Mouse (Mus musculus) layer of hippocampus, postnatal 10 days (tissue): ENCODE measurements at regions not wholly inside any gene's neighbourhood (a gene's known extent, or its start where the extent isn't known, plus 50 kb on each side); places are given as distances from the start of the nearest gene placed in this dataset.

Experiments used
- DNase-seq, 2 experiments: peaks; one replicate each; pipeline ENCODE4 v3.0.0; 2021; ENCODE audit warnings: low spot score in 2 of 2

DNA sequence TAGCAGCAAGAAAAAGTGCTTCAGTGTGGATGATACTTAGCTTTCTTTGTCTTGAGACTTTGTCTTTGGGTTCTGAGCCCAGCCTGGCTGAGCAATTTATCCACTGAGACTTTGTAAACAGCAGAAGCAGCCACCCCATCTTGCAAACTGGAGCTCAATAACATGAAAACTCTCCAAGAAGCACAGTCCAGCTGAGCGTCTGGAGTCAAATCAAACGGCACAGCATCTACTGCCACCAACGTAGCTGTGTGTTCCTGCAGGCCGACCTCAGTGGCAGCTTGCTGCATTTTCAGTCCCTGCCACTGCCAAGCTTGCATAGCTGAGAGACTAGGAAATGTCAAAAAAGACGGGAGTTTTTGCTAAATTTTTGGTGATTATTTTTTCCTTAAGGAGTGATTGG lies 68.8 kb upstream of the Galnt17 start:
- no peak for DNase-seq

DNA sequence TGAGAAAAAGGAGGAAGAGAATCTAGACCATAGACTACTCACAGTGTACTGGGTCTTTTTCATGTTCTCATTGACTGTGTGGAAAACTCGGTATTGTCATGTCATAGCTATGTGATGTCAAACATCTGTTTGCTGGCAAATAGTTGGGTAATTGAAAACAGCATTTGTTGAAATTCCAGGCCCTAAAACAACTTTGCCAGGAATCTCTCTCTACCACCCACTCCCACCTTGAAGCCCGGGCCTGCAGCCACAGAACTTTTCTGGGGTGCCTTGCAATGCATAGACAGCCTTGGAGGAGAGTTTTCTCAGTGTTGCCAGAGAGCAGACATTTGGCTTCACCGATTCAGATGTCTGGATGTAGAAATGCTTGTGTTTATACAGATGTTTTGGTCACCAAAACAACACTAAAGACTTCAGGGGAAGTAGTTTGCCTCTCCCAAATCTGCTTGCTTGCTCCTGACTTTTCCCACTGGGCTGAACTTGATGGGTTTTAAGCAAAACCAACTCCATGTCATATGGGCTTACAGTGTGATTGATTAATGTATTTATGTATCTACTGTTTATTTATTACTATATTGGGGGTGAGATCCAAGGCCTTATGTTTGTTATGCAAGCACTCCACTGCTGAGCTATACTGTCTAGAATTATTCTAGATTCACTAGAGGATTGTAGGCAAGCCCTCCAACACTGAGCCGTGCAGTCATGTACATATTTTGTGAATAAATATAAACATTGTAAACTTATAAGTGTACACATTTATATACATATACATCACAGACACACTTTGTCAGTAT lies 63.2 kb upstream of the Galnt17 start:
- DNase-seq = no peak

GRCm38 (mm10) chr5:131367461-131367860 lies 59.2 kb upstream of the Galnt17 start:
- DNase-seq = no peak

- DNase-seq = peak in 1 of 2 experiments; percentile 7
Measured at GRCm38 (mm10) chr5:131359831-131360230, 51.5 kb upstream of the Galnt17 start.
